Mouse (Mus musculus) liver, embryonic 13.5 days (tissue): ENCODE data around the gene Gm13757. TPM values are rescaled to one million over a fixed set of nuclear protein-coding genes. Genes with fewer than 3 reads are reported as not detected.
"Not testable (repeated sequence)": the region's sequence is repeated elsewhere in the genome, so short reads cannot be mapped to it uniquely, and the experiment has no call there.

ENCODE experiments used
- ATAC-seq: fragments of 200-750 bp; cut with Nextera tagmentation; 2 replicates; pipeline ENCODE4 v1.8.0; 2017; ENCODE audit warnings: low read depth, mild to moderate bottlenecking, moderate number of reproducible peaks, moderate library complexity
- DNase-seq: peaks from one replicate; pipeline ENCODE4 v3.0.0; 2022
- H3K27ac ChIP-seq: fragments of 300-500 bp; sonication (generic); 2 replicates; pipeline ENCODE4 v1.5.1; 2015; ENCODE audit warnings: moderate library complexity, mild to moderate bottlenecking, inconsistent platforms
- H3K27me3 ChIP-seq: fragments of 300-500 bp; sonication (generic); 2 replicates; pipeline ENCODE4 v1.6.1; 2015; ENCODE audit warnings: mild to moderate bottlenecking, inconsistent platforms
- H3K36me3 ChIP-seq: fragments of 300-500 bp; sonication (generic); 2 replicates; pipeline ENCODE4 v1.6.1; 2015; ENCODE audit warnings: mild to moderate bottlenecking, inconsistent platforms
- H3K4me1 ChIP-seq: fragments of 300-500 bp; sonication (generic); replicated peaks from 2 replicates; pipeline ENCODE4 v1.6.1; 2015; ENCODE audit warnings: inconsistent platforms
- H3K4me2 ChIP-seq: fragments of 300-500 bp; sonication (generic); 2 replicates; pipeline ENCODE4 v1.6.1; 2015; ENCODE audit warnings: inconsistent platforms, mild to moderate bottlenecking, moderate library complexity
- H3K4me3 ChIP-seq: fragments of 300-500 bp; sonication (generic); replicated peaks from 2 replicates; pipeline ENCODE4 v1.5.1; 2015; ENCODE audit warnings: mild to moderate bottlenecking, inconsistent platforms
- H3K9ac ChIP-seq: fragments of 300-500 bp; sonication (generic); 2 replicates; pipeline ENCODE4 v1.6.1; 2015; ENCODE audit warnings: mild to moderate bottlenecking, inconsistent platforms
- H3K9me3 ChIP-seq: fragments of 300-500 bp; sonication (generic); replicated peaks from 2 replicates; pipeline ENCODE4 v1.6.1; 2016; ENCODE audit warnings: inconsistent platforms
- WGBS: fragments of 180-500 bp; shearing (Covaris S2); methylation state at CpG from one replicate; pipeline ENCODE4 v1.1.7; 2015; ENCODE audit not compliant: insufficient replicate concordance; 5-methylcytosine and 5-hydroxymethylcytosine counted together
- polyA plus RNA-seq: library from polyadenylated mRNA; unstranded; fragments of >200 nt; fragmentation: Nextera tagmentation; extraction: Ambion mirVana; gene quantifications from 2 replicates; pipeline ENCODE4 v1.2.1, GENCODE M21; 2015

The Gm13757 gene
- not detected in 2 replicates for polyA plus RNA-seq

- H3K9ac ChIP-seq: no peak within 1 kb of the TSS
- no peak for DNase-seq
- no peak within 1 kb of the TSS for H3K4me2 ChIP-seq
- 50% methylated on average over 1 of the region's 1 CpGs for WGBS
- no peaks in the 10 kb centered on the region for H3K27me3 ChIP-seq
- no peak for ATAC-seq
- no peaks in the 10 kb centered on the region for H3K4me1 ChIP-seq
- H3K9me3 ChIP-seq: no peaks in the 10 kb centered on the region
- H3K36me3 ChIP-seq: no peaks in the 10 kb centered on the region
- H3K27ac ChIP-seq: no peak within 1 kb of the TSS
- H3K4me3 ChIP-seq: no peak within 1 kb of the TSS
These were observed at the start of gene Gm13757 for GRCm38 (mm10) chr2:88449031-88449430. TSS of gene Gm13757 (minus strand) at chr2:88449131.

- Histone ChIP-seq H3K27ac (no peak within 1 kb of the TSS), H3K4me3 (no peak within 1 kb of the TSS), H3K36me3 (no peaks in the 10 kb centered on the region), H3K9ac (no peak within 1 kb of the TSS), H3K9me3 (no peaks in the 10 kb centered on the region), H3K4me2 (no peak within 1 kb of the TSS), H3K4me1 (no peaks in the 10 kb centered on the region), H3K27me3 (no peaks in the 10 kb centered on the region)
- WGBS: 51% methylated on average over 2 of the region's 2 CpGs
- no peak for ATAC-seq
- no peak for DNase-seq
These were observed 44.1 kb upstream of the Gm13757 start, which contains the start of gene Olfr1185-ps1 for GRCm38 (mm10) chr2:88493020-88493419. TSS of gene Olfr1185-ps1 (plus strand) at chr2:88493320.

GRCm38 (mm10) chr2:88483298-88483697, 34.4 kb upstream of the Gm13757 start, which contains the start of gene Olfr1184:
TSS of gene Olfr1184 (plus strand) at chr2:88483598.
- no peaks in the 10 kb centered on the region for H3K36me3 ChIP-seq
- no peaks in the 10 kb centered on the region for H3K4me1 ChIP-seq
- no peak within 1 kb of the TSS for H3K4me3 ChIP-seq
- H3K27me3 ChIP-seq: no peaks in the 10 kb centered on the region
- no peak within 1 kb of the TSS for H3K4me2 ChIP-seq
- DNase-seq (no peak), ATAC-seq (no peak)
- no peak within 1 kb of the TSS for H3K9ac ChIP-seq
- H3K9me3 ChIP-seq: no peaks in the 10 kb centered on the region
- WGBS: 63% methylated on average over 2 of the region's 2 CpGs
- no peak within 1 kb of the TSS for H3K27ac ChIP-seq

GRCm38 (mm10) chr2:88454567-88454966, 5.6 kb upstream of the Gm13757 start, which contains the start of gene Olfr1183:
TSS of gene Olfr1183 (plus strand) at chr2:88454867.
- not testable (repeated sequence) for H3K36me3 ChIP-seq, H3K9ac ChIP-seq, H3K4me1 ChIP-seq, DNase-seq, H3K4me2 ChIP-seq, H3K27ac ChIP-seq, H3K9me3 ChIP-seq, ATAC-seq, H3K4me3 ChIP-seq, H3K27me3 ChIP-seq
- WGBS: 45% methylated on average over 1 of the region's 1 CpGs

GRCm38 (mm10) chr2:88426071-88426470, 22.9 kb downstream of the Gm13757 start, which contains the start of gene Olfr1181:
TSS of gene Olfr1181 (minus strand) at chr2:88426171.
- Histone ChIP-seq H3K36me3 (no peaks in the 10 kb centered on the region), H3K4me2 (no peak within 1 kb of the TSS), H3K27ac (no peak within 1 kb of the TSS), H3K4me1 (no peaks in the 10 kb centered on the region), H3K9me3 (no peaks in the 10 kb centered on the region), H3K9ac (no peak within 1 kb of the TSS), H3K4me3 (no peak within 1 kb of the TSS), H3K27me3 (no peaks in the 10 kb centered on the region)
- no peak for DNase-seq
- 59% methylated on average over 1 of the region's 1 CpGs for WGBS
- ATAC-seq: no peak

GRCm38 (mm10) chr2:88419051-88419450, 29.9 kb downstream of the Gm13757 start, which contains the start of gene Olfr1180:
TSS of gene Olfr1180 (minus strand) at chr2:88419151.
- Histone ChIP-seq H3K9me3 (no peaks in the 10 kb centered on the region), H3K36me3 (no peaks in the 10 kb centered on the region), H3K4me3 (no peak within 1 kb of the TSS), H3K27ac (no peak within 1 kb of the TSS), H3K4me2 (no peak within 1 kb of the TSS), H3K27me3 (no peaks in the 10 kb centered on the region), H3K4me1 (no peaks in the 10 kb centered on the region), H3K9ac (no peak within 1 kb of the TSS)
- ATAC-seq (no peak), DNase-seq (no peak)
- 48% methylated on average over 2 of the region's 2 CpGs for WGBS

GRCm38 (mm10) chr2:88406353-88406752, 42.6 kb downstream of the Gm13757 start, which contains the start of gene Olfr1179:
TSS of gene Olfr1179 (minus strand) at chr2:88406453.
- ATAC-seq (no peak), DNase-seq (no peak)
- Histone ChIP-seq H3K27me3 (no peaks in the 10 kb centered on the region), H3K4me1 (no peaks in the 10 kb centered on the region), H3K9ac (no peak within 1 kb of the TSS), H3K27ac (no peak within 1 kb of the TSS), H3K4me2 (no peak within 1 kb of the TSS), H3K36me3 (no peaks in the 10 kb centered on the region), H3K9me3 (no peaks in the 10 kb centered on the region), H3K4me3 (no peak within 1 kb of the TSS)
- 58% methylated on average over 3 of the region's 3 CpGs for WGBS

Other genes starting within 250 kb of the Gm13757 start
- gene Olfr1170, start 220.8 kb downstream of the Gm13757 start, polyA plus RNA-seq: not detected in 2 replicates
- gene Olfr1173, start 169.3 kb downstream of the Gm13757 start, polyA plus RNA-seq: not detected in 2 replicates
- gene Olfr1174-ps, start 134.0 kb downstream of the Gm13757 start, polyA plus RNA-seq: not detected in 2 replicates
- gene Olfr1175-ps, start 121.9 kb downstream of the Gm13757 start, polyA plus RNA-seq: not detected in 2 replicates
- gene Olfr1176, start 112.4 kb downstream of the Gm13757 start, polyA plus RNA-seq: not detected in 2 replicates
- gene Olfr1177-ps, start 102.6 kb downstream of the Gm13757 start, polyA plus RNA-seq: not detected in 2 replicates
- not detected in 2 replicates for gene Olfr1178, start 62.1 kb downstream of the Gm13757 start, polyA plus RNA-seq
- not detected in 2 replicates for gene Olfr1179, start 42.7 kb downstream of the Gm13757 start, polyA plus RNA-seq
- not detected in 2 replicates for gene Olfr1180, start 30.0 kb downstream of the Gm13757 start, polyA plus RNA-seq
- not detected in 2 replicates for gene Olfr1181, start 23.0 kb downstream of the Gm13757 start, polyA plus RNA-seq
- gene Olfr1183, start 5.7 kb upstream of the Gm13757 start, polyA plus RNA-seq: not detected in 2 replicates
- not detected in 2 replicates for gene Olfr1184, start 34.5 kb upstream of the Gm13757 start, polyA plus RNA-seq
- not detected in 2 replicates for gene Olfr1185-ps1, start 44.2 kb upstream of the Gm13757 start, polyA plus RNA-seq
- not detected in 2 replicates for gene Olfr1186, start 69.4 kb upstream of the Gm13757 start, polyA plus RNA-seq
- not detected in 2 replicates for gene Olfr1188, start 107.8 kb upstream of the Gm13757 start, polyA plus RNA-seq
- gene Olfr1189, start 137.3 kb upstream of the Gm13757 start, polyA plus RNA-seq: not detected in 2 replicates
- not detected in 2 replicates for gene Olfr1191-ps1, start 191.4 kb upstream of the Gm13757 start, polyA plus RNA-seq
- gene Olfr1192-ps1, start 199.4 kb upstream of the Gm13757 start, polyA plus RNA-seq: not detected in 2 replicates
- gene Olfr1193, start 226.5 kb upstream of the Gm13757 start, polyA plus RNA-seq: not detected in 2 replicates
- gene Olfr1195, start 240.1 kb upstream of the Gm13757 start, polyA plus RNA-seq: not detected in 2 replicates